Mouse (Mus musculus) heart, postnatal 0 days (tissue): Measurements from ENCODE around the gene Axl.

Experiments used
- CTCF ChIP-seq: IDR thresholded peaks from 2 replicates; pipeline ENCODE4 v1.5.1; 2016; ENCODE audit warnings: antibody characterized with exemption, control low read depth, low read depth
- EP300 ChIP-seq: IDR thresholded peaks from 2 replicates; pipeline ENCODE4 v1.6.1; 2016; ENCODE audit warnings: antibody characterized with exemption, low read depth

- TF ChIP-seq CTCF (peak; percentile 92), EP300 (no peak)
Observed at GRCm38 (mm10) chr7:25719761-25720610, 68.5 kb downstream of the Axl start.
